Mouse (Mus musculus): ENCODE results near the gene Myo10.
"Not testable (repeated sequence)": the region's sequence is repeated elsewhere in the genome, so short reads cannot be mapped to it uniquely, and the experiment has no call there.

Myo10 gene

DNA sequence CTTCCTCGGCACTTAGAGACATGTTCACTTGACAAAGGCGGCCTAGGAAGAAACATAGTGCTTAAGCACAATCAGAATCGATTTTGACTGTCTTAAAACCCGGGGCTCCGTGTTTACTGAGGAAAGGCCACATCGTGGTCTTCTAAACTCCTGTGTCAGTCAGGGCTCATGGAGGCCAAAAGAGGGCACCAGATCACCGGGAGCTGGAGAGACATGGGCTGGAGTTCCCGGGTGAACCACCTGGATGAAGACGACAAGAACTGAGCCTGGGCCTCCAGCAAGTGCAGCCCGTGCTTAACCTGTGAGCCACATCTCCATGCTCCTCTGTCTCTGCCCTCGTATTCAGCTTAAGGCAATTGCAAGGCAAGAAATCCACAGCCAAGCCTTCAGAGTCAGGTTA, 71.4 kb downstream of the Myo10 start:
- no peak for DNase-seq

DNA sequence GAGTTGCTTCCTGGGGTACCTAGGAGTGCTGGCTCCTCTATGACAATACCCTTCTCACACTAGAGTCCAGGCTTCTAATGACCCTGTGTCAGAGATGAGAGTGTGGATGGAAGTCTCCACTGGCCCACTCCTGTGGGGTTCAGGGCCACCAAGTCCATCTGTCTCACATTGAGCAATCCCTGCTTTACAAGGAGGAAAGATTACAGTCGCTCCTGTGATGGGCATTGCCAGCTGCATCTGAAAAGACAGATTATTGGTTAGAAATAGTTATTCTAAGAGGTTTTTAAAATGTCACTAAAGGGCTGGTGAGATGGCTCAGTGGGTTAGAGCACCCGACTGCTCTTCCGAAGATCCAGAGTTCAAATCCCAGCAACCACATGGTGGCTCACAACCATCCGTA, 72.4 kb downstream of the Myo10 start:
- no peak for DNase-seq

DNA sequence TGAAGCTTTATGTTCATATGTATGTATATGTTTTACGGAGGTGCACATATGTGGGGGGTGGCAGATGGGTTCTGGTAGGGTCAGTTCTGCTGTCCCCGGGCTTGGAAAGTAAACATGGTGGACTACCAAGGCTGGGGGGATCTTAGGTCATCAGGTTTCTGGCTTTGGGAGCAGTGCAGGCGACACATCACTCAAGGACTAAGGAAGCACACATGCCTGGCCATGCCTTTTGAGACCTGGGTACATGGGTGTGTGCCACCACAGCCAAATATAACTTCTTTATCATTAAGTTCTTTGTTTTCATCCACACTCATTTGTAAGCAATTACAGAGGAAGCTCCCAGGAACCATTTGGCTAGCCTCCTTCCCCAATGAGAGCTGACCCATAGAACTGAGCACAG, 72.9 kb downstream of the Myo10 start:
- no peak for DNase-seq

- DNase-seq: no peak
These were observed 73.6 kb downstream of the Myo10 start for GRCm38 (mm10) chr15:25695883-25696282.

DNA sequence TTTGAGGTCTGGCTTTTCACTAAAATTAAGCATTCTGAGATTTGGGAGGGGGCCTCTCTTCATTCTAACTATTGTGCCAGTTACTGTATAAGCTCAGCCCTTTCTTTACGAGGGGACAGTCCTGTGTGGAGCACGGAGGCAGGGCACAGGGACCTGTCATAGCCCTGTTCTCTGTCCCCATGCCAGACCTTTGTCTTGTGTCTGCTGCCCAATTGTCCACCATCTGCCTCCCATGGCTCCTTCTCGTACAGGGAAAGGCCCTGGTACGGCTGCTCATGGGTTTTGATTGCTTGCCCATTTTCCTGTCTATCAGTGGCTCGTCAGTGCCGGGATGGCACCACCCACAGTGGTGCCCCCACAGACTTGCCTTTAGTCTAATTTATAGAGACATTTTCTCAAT, 74.3 kb downstream of the Myo10 start:
- DNase-seq: no peak

DNA sequence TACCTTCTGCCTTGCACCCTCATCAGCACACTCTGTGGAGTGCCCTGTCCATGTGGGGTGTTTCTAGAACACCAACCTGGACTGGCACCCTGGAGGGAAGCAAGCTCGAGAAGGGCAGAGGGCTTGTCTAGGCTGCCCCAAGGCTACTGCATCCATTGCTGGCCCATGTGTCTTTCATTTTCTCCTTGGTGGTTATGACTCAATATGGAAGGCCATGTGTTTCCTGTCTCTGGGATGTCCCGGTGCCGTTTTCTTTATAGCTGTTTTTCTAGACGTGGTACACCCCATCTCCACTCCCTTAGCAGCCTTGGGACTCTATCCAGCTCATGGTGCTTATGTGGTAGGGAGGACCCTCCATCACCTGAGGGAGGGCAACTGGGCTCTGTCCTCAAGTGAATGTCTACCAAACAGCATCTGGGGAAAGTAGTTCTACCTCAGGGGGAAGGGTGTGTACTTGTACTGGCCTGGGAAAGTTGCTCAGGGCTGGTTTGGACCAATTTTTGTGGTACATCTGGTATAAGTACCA, 76.8 kb downstream of the Myo10 start:
- no peak for DNase-seq

- no peak for DNase-seq
These were observed 80.3 kb downstream of the Myo10 start for GRCm38 (mm10) chr15:25702602-25703001.

GRCm38 (mm10) chr15:25704809-25705585, 82.7 kb downstream of the Myo10 start:
- DNase-seq: no peak

GRCm38 (mm10) chr15:25706874-25707554, 84.7 kb downstream of the Myo10 start:
- DNase-seq: no peak

GRCm38 (mm10) chr15:25707891-25708290, 85.6 kb downstream of the Myo10 start:
- DNase-seq: no peak

- no peak for DNase-seq
These were observed 88.6 kb downstream of the Myo10 start for GRCm38 (mm10) chr15:25710876-25711275.

GRCm38 (mm10) chr15:25712877-25713276, 90.6 kb downstream of the Myo10 start:
- DNase-seq: no peak

DNA sequence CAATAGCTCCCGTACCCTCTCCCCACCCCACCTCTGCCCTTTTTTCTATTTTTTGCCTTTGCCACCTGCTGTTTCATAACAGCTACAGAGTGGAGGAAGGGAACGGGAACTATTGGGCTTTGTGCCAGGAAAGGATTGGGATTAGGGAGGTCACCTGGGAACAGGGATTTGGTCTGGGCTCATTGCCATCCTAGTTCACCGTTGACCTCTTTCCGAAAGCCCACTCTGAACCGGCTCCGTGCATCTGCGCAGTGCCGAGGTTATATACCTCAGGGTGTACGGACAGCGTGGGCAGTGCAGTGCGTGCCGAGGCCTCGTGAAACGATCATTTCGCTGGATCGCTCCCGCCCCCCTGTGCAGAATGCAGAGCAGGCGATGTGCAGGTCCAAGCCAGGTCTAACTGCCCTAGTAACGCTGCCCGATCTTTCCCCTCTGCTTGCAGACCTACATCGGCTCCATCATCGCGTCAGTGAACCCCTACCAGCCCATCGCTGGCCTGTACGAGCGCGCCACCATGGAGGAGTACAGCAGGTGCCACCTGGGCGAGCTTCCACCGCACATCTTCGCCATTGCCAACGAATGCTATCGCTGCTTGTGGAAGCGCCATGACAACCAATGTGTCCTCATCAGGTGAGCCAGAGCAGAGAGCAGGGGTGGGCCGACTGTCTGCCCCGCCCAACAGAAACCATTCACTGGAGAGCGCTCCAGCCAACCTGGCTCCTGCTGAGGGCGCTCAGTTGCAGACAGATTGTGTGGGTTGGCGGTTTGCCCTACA, 91.4 kb downstream of the Myo10 start:
- no peak for DNase-seq

DNA sequence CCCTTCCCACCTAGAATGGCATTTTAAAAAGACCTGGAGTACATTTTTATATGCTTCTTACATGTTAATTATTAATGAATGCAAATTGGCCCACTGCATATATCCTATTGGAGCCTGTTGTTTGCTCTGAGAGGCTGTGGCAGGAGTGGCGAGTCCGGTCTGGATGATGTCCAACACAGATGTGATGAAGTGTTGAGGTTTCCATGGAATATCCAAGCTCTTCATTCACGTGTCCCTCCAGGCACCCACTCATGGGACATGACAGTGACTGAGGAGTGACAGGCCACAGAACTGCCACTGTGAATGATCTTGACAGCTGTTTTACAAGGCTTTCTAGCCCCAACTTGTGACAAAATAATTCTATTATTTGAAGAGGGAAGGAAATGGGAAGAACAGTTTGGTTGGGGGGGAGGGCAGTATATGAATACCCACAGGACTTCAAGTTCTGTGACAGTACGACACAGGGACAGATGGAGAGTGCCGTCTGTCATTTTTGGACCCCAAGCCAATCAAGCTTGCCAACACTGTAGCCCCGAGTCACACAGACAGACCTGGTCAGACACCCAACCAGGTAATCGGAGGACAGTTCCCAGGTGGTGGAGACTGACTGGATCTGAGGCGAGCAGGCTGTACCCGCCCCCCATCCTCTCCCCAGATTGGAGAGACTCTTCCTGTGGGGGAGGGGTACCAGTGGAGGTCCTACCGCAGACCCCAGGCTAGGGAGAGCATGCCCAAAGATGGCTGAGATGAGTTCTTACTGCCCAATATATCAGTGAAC, 93.1 kb downstream of the Myo10 start:
- no peak for DNase-seq

DNA sequence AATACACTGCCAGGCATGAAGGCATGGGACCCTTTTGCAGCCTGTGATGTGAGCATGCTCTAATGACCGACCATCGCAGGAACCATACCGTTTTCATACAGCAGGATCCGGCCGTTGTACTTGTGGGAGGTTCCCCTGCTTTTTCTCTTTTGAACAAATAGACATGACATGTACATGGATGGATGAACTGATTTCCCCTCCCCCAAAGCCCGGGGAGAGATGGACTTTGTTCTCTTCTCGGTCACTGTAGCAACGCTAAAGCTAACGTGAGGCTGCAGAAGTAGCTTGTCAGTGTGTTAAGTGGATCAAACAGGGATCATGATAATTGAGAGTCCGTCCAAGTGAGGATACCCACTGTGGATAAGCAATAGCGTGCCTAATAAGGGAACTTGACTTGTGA, 93.7 kb downstream of the Myo10 start:
- no peak for DNase-seq

- DNase-seq: peak; percentile 73
These were observed 94.7 kb downstream of the Myo10 start for GRCm38 (mm10) chr15:25717006-25717405.

GRCm38 (mm10) chr15:25718104-25718503, 95.8 kb downstream of the Myo10 start:
- DNase-seq: not testable (repeated sequence)

DNA sequence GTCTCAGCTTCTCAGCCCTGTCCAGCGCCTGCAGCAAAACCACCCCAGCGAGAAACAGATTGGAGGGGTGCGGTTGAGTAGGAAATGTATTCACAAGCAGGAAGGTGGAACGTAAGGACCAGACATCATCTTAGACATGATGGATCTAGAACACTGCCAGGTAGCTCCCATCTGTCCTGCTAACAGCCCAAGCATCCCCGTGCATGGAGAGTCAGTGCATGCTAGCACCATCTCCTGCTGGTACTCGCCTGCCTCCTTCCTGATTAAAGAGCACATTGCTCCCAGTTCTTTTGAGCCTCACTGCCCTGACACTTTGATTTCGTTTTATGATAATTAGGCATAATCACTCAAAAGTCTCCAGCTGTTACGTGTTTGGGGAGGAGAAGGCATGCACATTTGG, 96.9 kb downstream of the Myo10 start:
- no peak for DNase-seq

DNA sequence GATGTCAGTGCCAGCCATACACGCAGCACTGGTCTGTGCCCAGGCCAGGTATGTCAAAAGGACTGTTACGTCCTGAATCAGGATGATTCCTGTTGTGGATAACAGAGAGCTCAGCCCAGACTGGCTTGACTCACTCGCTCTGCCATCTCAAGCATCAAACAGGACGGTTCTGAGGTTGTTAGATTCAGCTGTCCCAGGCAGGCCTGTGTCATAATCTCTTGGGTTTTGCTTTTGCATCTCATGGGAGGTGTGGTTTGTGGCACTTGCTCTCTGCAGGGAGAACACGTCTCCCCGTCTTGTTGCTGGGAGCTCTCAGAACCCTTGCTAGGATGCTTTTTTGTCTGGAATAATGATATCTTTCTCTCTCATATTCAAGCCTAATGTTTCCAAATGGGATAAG, 97.9 kb downstream of the Myo10 start:
- no peak for DNase-seq

GRCm38 (mm10) chr15:25723281-25724113, 101.2 kb downstream of the Myo10 start:
- DNase-seq: no peak

- DNase-seq: no peak
These were observed 102.2 kb downstream of the Myo10 start for GRCm38 (mm10) chr15:25724549-25724948.

- no peak for DNase-seq
These were observed 104.5 kb downstream of the Myo10 start for GRCm38 (mm10) chr15:25726814-25727213.
